Mouse (Mus musculus): ENCODE results near the gene Ppp1r36.

Gene Ppp1r36

GRCm38 (mm10) chr12:76486943-76487342 is 69.6 kb downstream of the Ppp1r36 start:
- no peak for DNase-seq (ENCODE audit: extremely low spot score, low read depth, low spot score)
